Mouse (Mus musculus) embryonic facial prominence, embryonic 10.5 days (tissue): ENCODE results near the gene Map7. TPM values are rescaled to one million over a fixed set of nuclear protein-coding genes. Genes with fewer than 3 reads are reported as not detected.

ENCODE experiments used
- DNase-seq: peaks from one replicate; pipeline ENCODE4 v3.0.0-alpha.2; 2017; ENCODE audit warnings: low spot score
- H3K27ac ChIP-seq: fragments of 300-500 bp; sonication (generic); replicated peaks from 2 replicates; pipeline ENCODE4 v1.5.1; 2016; ENCODE audit warnings: mild to moderate bottlenecking
- H3K27me3 ChIP-seq: fragments of 300-500 bp; sonication (generic); replicated peaks from 2 replicates; pipeline ENCODE4 v1.6.1; 2016; ENCODE audit warnings: low read depth, mild to moderate bottlenecking; ENCODE audit not compliant: poor library complexity, severe bottlenecking
- H3K36me3 ChIP-seq: fragments of 300-500 bp; sonication (generic); replicated peaks from 2 replicates; pipeline ENCODE4 v1.6.1; 2016; ENCODE audit warnings: mild to moderate bottlenecking, moderate library complexity
- H3K4me1 ChIP-seq: fragments of 300-500 bp; sonication (generic); 2 replicates; pipeline ENCODE4 v1.6.1; 2016
- H3K4me3 ChIP-seq: fragments of 300-500 bp; sonication (generic); 2 replicates; pipeline ENCODE4 v1.5.1; 2016; ENCODE audit warnings: mild to moderate bottlenecking, moderate library complexity
- H3K9me3 ChIP-seq: fragments of 300-500 bp; sonication (generic); 2 replicates; pipeline ENCODE4 v1.6.1; 2016; ENCODE audit warnings: mild to moderate bottlenecking
- microRNA-seq: library from miRNA; unstranded; fragments of <30 nt; microRNA quantifications from one replicate; pipeline ENCODE4, GENCODE M21; 2017
- polyA plus RNA-seq: library from polyadenylated mRNA; unstranded; fragments of >200 nt; fragmentation: Nextera tagmentation; extraction: Ambion mirVana; gene quantifications from 2 replicates; pipeline ENCODE4 v1.2.1, GENCODE M21; 2016

The Map7 gene
- polyA plus RNA-seq, 1 experiment from 2014 or later: 6.6 TPM

DNA sequence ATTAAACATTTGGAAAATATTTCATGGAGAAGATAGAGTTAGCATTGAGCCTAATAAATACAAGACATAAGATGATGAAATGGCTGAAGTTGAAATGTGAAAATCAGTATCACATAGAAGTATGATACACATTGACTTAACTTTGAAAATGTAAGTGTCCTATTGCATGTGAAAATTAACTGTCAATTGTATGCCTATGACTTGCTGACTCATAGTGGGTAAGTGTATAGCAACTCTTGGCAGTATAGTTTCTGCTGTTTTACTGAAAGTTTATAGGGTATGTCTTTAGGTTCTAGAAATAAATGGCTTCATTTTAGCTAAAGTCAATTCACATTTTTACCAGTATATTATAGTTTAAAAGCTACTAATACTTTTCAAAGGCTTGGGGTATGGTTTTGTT is 178.0 kb downstream of the Map7 start:
- H3K4me1 ChIP-seq: no peaks in the 10 kb centered on the region

More for the DNA sequence above, 178.0 kb downstream of the Map7 start:
- Histone ChIP-seq H3K27ac (no peak overlapping the region), H3K36me3 (peaks cover 100% of the 10 kb centered on the region), H3K4me3 (no peak overlapping the region), H3K9me3 (no peaks in the 10 kb centered on the region), H3K27me3 (no peaks in the 10 kb centered on the region)
- no peak for DNase-seq

Small RNA genes lying within 50 kb of the gene (microRNA-seq; reads per million reads assigned to microRNA genes)
- not detected for gene Mir6413

Other genes starting within 250 kb of the Map7 start
- 22.6 and 24.8 TPM in 2 replicates for gene Pex7, start 240.8 kb upstream of the Map7 start, polyA plus RNA-seq
- 0.86 and 1.4 TPM in 2 replicates for gene Map3k5, start 214.0 kb upstream of the Map7 start, polyA plus RNA-seq
- 175 and 177 TPM in 2 replicates for gene Bclaf1, start 164.0 kb downstream of the Map7 start, polyA plus RNA-seq
- gene Mtfr2, start 199.3 kb downstream of the Map7 start, polyA plus RNA-seq: 3.2 and 3.4 TPM in 2 replicates